Mouse (Mus musculus) liver, adult (tissue): ENCODE data around the gene Vps33b.
A peak's percentile ranks its signal among the peaks of the same experiment; 100 is the strongest.

Experiments used
- GATA4 ChIP-seq: IDR thresholded peaks from 2 replicates; pipeline ENCODE4 v1.6.1; 2014; ENCODE audit warnings: mild to moderate bottlenecking, low read length; ENCODE audit not compliant: insufficient replicate concordance

Gene Vps33b

GRCm38 (mm10) chr7:80268897-80269750 lies at the start of gene Vps33b:
TSS of gene Vps33b (plus strand) at chr7:80269649.
- peak; percentile 91 for TF ChIP-seq GATA4

- TF ChIP-seq GATA4: no peak
Measured at GRCm38 (mm10) chr7:80220237-80220797, 49.1 kb upstream of the Vps33b start.

GRCm38 (mm10) chr7:80221179-80221750 lies 48.2 kb upstream of the Vps33b start:
- no peak for TF ChIP-seq GATA4

- no peak for TF ChIP-seq GATA4
Measured at GRCm38 (mm10) chr7:80227065-80227464, 42.4 kb upstream of the Vps33b start.

GRCm38 (mm10) chr7:80230196-80230595 lies 39.3 kb upstream of the Vps33b start:
- no peak for TF ChIP-seq GATA4

- no peak for TF ChIP-seq GATA4
Measured at GRCm38 (mm10) chr7:80231971-80232488, 37.4 kb upstream of the Vps33b start.

GRCm38 (mm10) chr7:80232489-80233029 lies 36.9 kb upstream of the Vps33b start, which contains the start of the genes Cib1 and Gdpgp1:
TSS of gene Cib1 (minus strand) at chr7:80232813.
TSS of gene Gdpgp1 (plus strand) at chr7:80232865.
- TF ChIP-seq GATA4: peak; percentile 18; the same call in 1 of the 2 replicates

GRCm38 (mm10) chr7:80233799-80234198 lies 35.6 kb upstream of the Vps33b start:
- TF ChIP-seq GATA4: no peak

GRCm38 (mm10) chr7:80238542-80238941 lies 30.9 kb upstream of the Vps33b start:
- TF ChIP-seq GATA4: no peak

- TF ChIP-seq GATA4: no peak
Measured at GRCm38 (mm10) chr7:80241661-80242060, 27.8 kb upstream of the Vps33b start.

- TF ChIP-seq GATA4: no peak
Measured at GRCm38 (mm10) chr7:80244851-80245250, 24.6 kb upstream of the Vps33b start.

- TF ChIP-seq GATA4: peak; percentile 32; the same call in 1 of the 2 replicates
Measured at GRCm38 (mm10) chr7:80246148-80246721, 23.2 kb upstream of the Vps33b start, which contains the start of gene Ttll13. TSS of gene Ttll13 (plus strand) at chr7:80246376.

- TF ChIP-seq GATA4: peak; percentile 36; the same call in 1 of the 2 replicates
Measured at GRCm38 (mm10) chr7:80246859-80247258, 22.6 kb upstream of the Vps33b start.

GRCm38 (mm10) chr7:80252437-80252836 lies 17.0 kb upstream of the Vps33b start:
- no peak for TF ChIP-seq GATA4

- TF ChIP-seq GATA4: no peak
Measured at GRCm38 (mm10) chr7:80252886-80253285, 16.6 kb upstream of the Vps33b start.
